21 mouse cellular contexts compared by ENCODE assay signal in genomic region chr6:41151542-41151941, GRCm38 (mm10).
"Had no signal": no experiment of that assay in that cellular context is flagged by ENCODE, and none has a peak within 500 bp of the region (broad histone marks: within the 10 kb centered on the region; RNA-seq: fewer than 3 reads in every experiment).

No protein-coding gene starts in this region.

- H3K27me3 ChIP-seq: heart, embryonic 13.5 days; heart, embryonic 15.5 days; hindbrain, embryonic 12.5 days; intestine, embryonic 15.5 days; limb, embryonic 12.5 days had no signal

- H3K9ac ChIP-seq: heart, embryonic 13.5 days; heart, embryonic 15.5 days; hindbrain, embryonic 12.5 days; hindbrain, embryonic 14.5 days; intestine, embryonic 15.5 days; limb, embryonic 12.5 days had no signal

- H3K4me1 ChIP-seq: heart, embryonic 13.5 days; heart, embryonic 15.5 days; hindbrain, embryonic 10.5 days; hindbrain, embryonic 12.5 days; intestine, embryonic 15.5 days; limb, embryonic 10.5 days; limb, embryonic 12.5 days had no signal

- H3K4me3 ChIP-seq: gastrocnemius, adult 2 months; heart, embryonic 13.5 days; heart, embryonic 15.5 days; hindbrain, embryonic 10.5 days; hindbrain, embryonic 12.5 days; intestine, embryonic 15.5 days; layer of hippocampus, adult 2 months; left cerebral cortex, adult 2 months; limb, embryonic 10.5 days; limb, embryonic 12.5 days had no signal

- H3K36me3 ChIP-seq: heart, embryonic 13.5 days; heart, embryonic 15.5 days; hindbrain, embryonic 10.5 days; hindbrain, embryonic 12.5 days; intestine, embryonic 15.5 days; limb, embryonic 10.5 days; limb, embryonic 12.5 days had no signal

- DNase-seq: gastrocnemius, adult 2 months; gastrocnemius, postnatal 14 days; gastrocnemius, postnatal 36 days; heart, adult 18-20 months; heart, postnatal 4 days; kidney, adult 18-20 months; kidney, adult 8-10 months; kidney, postnatal 10 days; kidney, postnatal 25 days; kidney, postnatal 4 days; liver had no signal

- H3K27ac ChIP-seq: gastrocnemius, adult 2 months; heart, embryonic 13.5 days; heart, embryonic 15.5 days; hindbrain, embryonic 10.5 days; hindbrain, embryonic 12.5 days; hindbrain, embryonic 14.5 days; intestine, embryonic 15.5 days; layer of hippocampus, adult 2 months; left cerebral cortex, adult 2 months; limb, embryonic 10.5 days; limb, embryonic 12.5 days had no signal
